ENCODE assay signal across 24 mouse cellular contexts in the genomic region with DNA sequence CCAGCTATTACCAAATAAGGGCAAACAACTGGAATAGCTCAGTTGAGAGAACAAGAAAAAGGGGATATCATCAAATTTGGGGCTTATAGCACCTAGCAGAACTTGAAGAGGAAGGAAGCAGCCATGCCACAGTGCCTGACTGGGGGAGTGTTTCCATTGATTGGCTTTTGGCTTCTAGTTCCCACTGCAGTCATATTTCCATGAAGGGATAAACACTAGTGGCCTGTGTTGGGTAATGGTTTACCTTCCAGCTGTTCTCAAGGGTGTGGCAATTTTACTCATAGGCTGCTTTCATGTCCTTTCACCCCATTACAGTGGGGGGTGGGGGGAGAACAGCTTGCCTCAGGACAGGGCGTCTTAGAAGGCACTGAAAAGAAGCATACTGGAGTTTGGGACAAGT.
"Had no signal": no experiment of that assay in that cellular context is flagged by ENCODE, and none has a peak within 500 bp of the region (broad histone marks: within the 10 kb centered on the region; RNA-seq: fewer than 3 reads in every experiment).

No protein-coding gene starts in this region.

- DNase-seq: gastrocnemius, adult 2 months; gastrocnemius, postnatal 10 days; gastrocnemius, postnatal 25 days; heart, adult 11 months; heart, adult 2 months; heart, postnatal 10 days; heart, postnatal 4 days; kidney, adult 11 months; kidney, adult 2 months; kidney, adult 9 months; kidney, postnatal 14 days; kidney, postnatal 36 days; layer of hippocampus, adult 9-11 months; layer of hippocampus, postnatal 36 days; left cerebral cortex, postnatal 4 days had no signal

- H3K27ac ChIP-seq: gastrocnemius, adult 2 months; heart, adult 2 months; hindbrain, embryonic 13.5 days; hindbrain, embryonic 15.5 days; hindbrain, postnatal 0 days; kidney, embryonic 15.5 days; kidney, postnatal 0 days; limb, embryonic 13.5 days had no signal

- H3K9me3 ChIP-seq: hindbrain, embryonic 13.5 days; hindbrain, embryonic 15.5 days; kidney, embryonic 15.5 days; limb, embryonic 13.5 days had no signal

- H3K4me2 ChIP-seq: heart, embryonic 11.5 days; hindbrain, embryonic 13.5 days; hindbrain, embryonic 15.5 days; kidney, embryonic 15.5 days; limb, embryonic 13.5 days had no signal

- H3K4me3 ChIP-seq: gastrocnemius, adult 2 months; heart, adult 2 months; hindbrain, embryonic 13.5 days; hindbrain, embryonic 15.5 days; kidney, embryonic 15.5 days; limb, embryonic 13.5 days had no signal

- H3K4me1 ChIP-seq: hindbrain, embryonic 15.5 days; limb, embryonic 13.5 days had no signal

- ATAC-seq: forebrain, embryonic 16.5 days; hindbrain, postnatal 0 days; intestine, embryonic 16.5 days had no signal

- H3K36me3 ChIP-seq: hindbrain, embryonic 13.5 days; hindbrain, embryonic 15.5 days; kidney, embryonic 15.5 days; limb, embryonic 13.5 days had no signal

- H3K9ac ChIP-seq: hindbrain, embryonic 13.5 days; hindbrain, embryonic 15.5 days; kidney, embryonic 15.5 days; limb, embryonic 13.5 days had no signal
